Mouse (Mus musculus): ENCODE measurements around the gene Pth2.

GRCm38 (mm10) chr7:45183672-45184071 is 2.9 kb downstream of the Pth2 start:
- TF ChIP-seq GATA1 (IDR thresholded peaks at IDR 0.05; ENCODE audit: low read length) = no peak
- TF ChIP-seq TAL1 (IDR thresholded peaks at IDR 0.05; ENCODE audit: low read length) = no peak
